Mouse (Mus musculus): Measurements from ENCODE around the gene 4930518I15Rik. TPM values are rescaled to one million over a fixed set of nuclear protein-coding genes. Genes with fewer than 3 reads are reported as not detected.

Gene 4930518I15Rik
- polyA plus RNA-seq, 1 experiment from 2014 or later: 8.6 TPM

Other genes with a start within 250 kb of the 4930518I15Rik start
- 161 and 162 TPM in 2 replicates for gene Dlgap4, start 244.2 kb downstream of the 4930518I15Rik start, polyA plus RNA-seq (2014; fragmentation: Nextera tagmentation; extraction: Ambion mirVana)
- gene Myl9, start 82.5 kb downstream of the 4930518I15Rik start, polyA plus RNA-seq (2014; fragmentation: Nextera tagmentation; extraction: Ambion mirVana): 96.1 and 133 TPM in 2 replicates
- gene Tgif2, start 17.9 kb downstream of the 4930518I15Rik start, polyA plus RNA-seq (2014; fragmentation: Nextera tagmentation; extraction: Ambion mirVana): 69.6 and 71.8 TPM in 2 replicates
- gene Rab5if, start 5.2 kb upstream of the 4930518I15Rik start, polyA plus RNA-seq (2014; fragmentation: Nextera tagmentation; extraction: Ambion mirVana): 208 and 214 TPM in 2 replicates
- 0.47 and 0.59 TPM in 2 replicates for gene Sla2, start 29.2 kb upstream of the 4930518I15Rik start, polyA plus RNA-seq (2014; fragmentation: Nextera tagmentation; extraction: Ambion mirVana)
- gene Ndrg3, start 134.1 kb upstream of the 4930518I15Rik start, polyA plus RNA-seq (2014; fragmentation: Nextera tagmentation; extraction: Ambion mirVana): 48.2 and 50.2 TPM in 2 replicates
- 42.1 and 44.7 TPM in 2 replicates for gene Dsn1, start 149.2 kb upstream of the 4930518I15Rik start, polyA plus RNA-seq (2014; fragmentation: Nextera tagmentation; extraction: Ambion mirVana)
- 7.2 and 9.8 TPM in 2 replicates for gene Soga1, start 221.3 kb upstream of the 4930518I15Rik start, polyA plus RNA-seq (2014; fragmentation: Nextera tagmentation; extraction: Ambion mirVana)
- gene Tldc2, start 229.1 kb upstream of the 4930518I15Rik start, polyA plus RNA-seq (2014; fragmentation: Nextera tagmentation; extraction: Ambion mirVana): not detected in 2 replicates